Mouse (Mus musculus) lung, postnatal 0 days (tissue): ENCODE measurements around the gene Olfr1158.

Experiments used
- CTCF ChIP-seq: IDR thresholded peaks from 2 replicates; pipeline ENCODE4 v1.5.1; 2016; ENCODE audit warnings: antibody characterized with exemption, mild to moderate bottlenecking
- EP300 ChIP-seq: IDR thresholded peaks from 2 replicates; pipeline ENCODE4 v1.6.1; 2016; ENCODE audit warnings: antibody characterized with exemption, mild to moderate bottlenecking, control low read depth

- TF ChIP-seq CTCF, result no peak
- no peak for TF ChIP-seq EP300
These were observed 21.7 kb upstream of the Olfr1158 start, which contains the start of gene Olfr1157 for GRCm38 (mm10) chr2:87968199-87968598.
